Mouse (Mus musculus) layer of hippocampus, adult 2 months (tissue): ENCODE results near the gene 2210011C24Rik. TPM values are rescaled to one million over a fixed set of nuclear protein-coding genes. Genes with fewer than 3 reads are reported as not detected.
"Not testable (repeated sequence)": the region's sequence is repeated elsewhere in the genome, so short reads cannot be mapped to it uniquely, and the experiment has no call there.

Source experiments
- DNase-seq, 2 experiments: peaks; one replicate each; pipeline ENCODE4 v3.0.0; 2022; ENCODE audit warnings: low spot score in 2 of 2
- H3K27ac ChIP-seq: fragments of 200-600 bp; 2 replicates; pipeline ENCODE4 v1.8.1; 2022
- H3K4me3 ChIP-seq: fragments of 200-600 bp; 2 replicates; pipeline ENCODE4 v1.8.1; 2022; ENCODE audit warnings: mild to moderate bottlenecking
- CTCF ChIP-seq: fragments of 200-600 bp; conservative IDR thresholded peaks from 2 replicates; pipeline ENCODE4 v1.8.1; 2022; ENCODE audit warnings: antibody characterized with exemption, mild to moderate bottlenecking, moderate library complexity
- total RNA-seq, 2 experiments: library from RNA; stranded (reverse); gene quantifications; 2 replicates each; pipeline ENCODE4 v1.2.3; 2021

Gene 2210011C24Rik
- total RNA-seq, 2 experiments from 2014 or later, result 1.1 TPM; not detected in 1

- TF ChIP-seq CTCF, result peak; percentile 91
- Histone ChIP-seq H3K4me3 (peak overlapping the region; percentile 66), H3K27ac (no peak overlapping the region)
- DNase-seq, result peak in 1 of 2 experiments; percentile 66
Measured at GRCm38 (mm10) chr8:84010625-84011611, 1.1 kb downstream of the 2210011C24Rik start.

- H3K4me3 ChIP-seq, result no peak overlapping the region
- peak; percentile 99; the same call in 1 of the 2 replicates for TF ChIP-seq CTCF
- no peak overlapping the region for H3K27ac ChIP-seq
- DNase-seq, result peak; percentile 75 to 86
Measured at GRCm38 (mm10) chr8:84009876-84010275, 2.1 kb downstream of the 2210011C24Rik start.

- Histone ChIP-seq H3K4me3 (no peak overlapping the region), H3K27ac (no peak overlapping the region)
- TF ChIP-seq CTCF, result peak; percentile 35
- no peak for DNase-seq
Measured at GRCm38 (mm10) chr8:84008362-84008761, 3.6 kb downstream of the 2210011C24Rik start.

GRCm38 (mm10) chr8:84005502-84005901 is 6.5 kb downstream of the 2210011C24Rik start:
- not testable (repeated sequence) for DNase-seq, H3K4me3 ChIP-seq
- peak overlapping the region; percentile 92 for H3K27ac ChIP-seq

GRCm38 (mm10) chr8:84004533-84005201 is 7.3 kb downstream of the 2210011C24Rik start:
- H3K27ac ChIP-seq, result peak overlapping the region; percentile 92
- peak overlapping the region; percentile 67 for H3K4me3 ChIP-seq
- DNase-seq, result peak; percentile 89 to 94
- peak; percentile 15; the same call in 1 of the 2 replicates for TF ChIP-seq CTCF

GRCm38 (mm10) chr8:84003612-84004246 is 8.2 kb downstream of the 2210011C24Rik start:
- peak overlapping the region; percentile 92 for H3K27ac ChIP-seq
- TF ChIP-seq CTCF, result no peak
- H3K4me3 ChIP-seq, result peak overlapping the region; percentile 67
- no peak for DNase-seq

GRCm38 (mm10) chr8:84002957-84003611 is 8.9 kb downstream of the 2210011C24Rik start:
- no peak for DNase-seq
- Histone ChIP-seq H3K27ac (no peak overlapping the region), H3K4me3 (no peak overlapping the region)
- no peak for TF ChIP-seq CTCF

GRCm38 (mm10) chr8:84001281-84002000 is 10.5 kb downstream of the 2210011C24Rik start, which contains the start of gene 1700067K01Rik:
Gene 1700067K01Rik, plus strand, starts transcription at chr8:84001502.
- TF ChIP-seq CTCF, result no peak
- no peak within 1 kb of the TSS for H3K27ac ChIP-seq
- no peak for DNase-seq
- H3K4me3 ChIP-seq, result no peak within 1 kb of the TSS

GRCm38 (mm10) chr8:83999825-84000224 is 12.1 kb downstream of the 2210011C24Rik start:
- TF ChIP-seq CTCF, result no peak
- H3K4me3 ChIP-seq, result no peak overlapping the region
- no peak for DNase-seq
- no peak overlapping the region for H3K27ac ChIP-seq

GRCm38 (mm10) chr8:83999057-83999705 is 12.8 kb downstream of the 2210011C24Rik start:
- no peak for DNase-seq
- Histone ChIP-seq H3K27ac (no peak overlapping the region), H3K4me3 (peak overlapping the region; percentile 68)
- no peak for TF ChIP-seq CTCF
